Mouse (Mus musculus): ENCODE results near the gene Apol7a. TPM values are rescaled to one million over a fixed set of nuclear protein-coding genes. Genes with fewer than 3 reads are reported as not detected.

Apol7a gene
- total and polyA plus RNA-seq, 2 experiments from 2014 or later, result not detected

DNA sequence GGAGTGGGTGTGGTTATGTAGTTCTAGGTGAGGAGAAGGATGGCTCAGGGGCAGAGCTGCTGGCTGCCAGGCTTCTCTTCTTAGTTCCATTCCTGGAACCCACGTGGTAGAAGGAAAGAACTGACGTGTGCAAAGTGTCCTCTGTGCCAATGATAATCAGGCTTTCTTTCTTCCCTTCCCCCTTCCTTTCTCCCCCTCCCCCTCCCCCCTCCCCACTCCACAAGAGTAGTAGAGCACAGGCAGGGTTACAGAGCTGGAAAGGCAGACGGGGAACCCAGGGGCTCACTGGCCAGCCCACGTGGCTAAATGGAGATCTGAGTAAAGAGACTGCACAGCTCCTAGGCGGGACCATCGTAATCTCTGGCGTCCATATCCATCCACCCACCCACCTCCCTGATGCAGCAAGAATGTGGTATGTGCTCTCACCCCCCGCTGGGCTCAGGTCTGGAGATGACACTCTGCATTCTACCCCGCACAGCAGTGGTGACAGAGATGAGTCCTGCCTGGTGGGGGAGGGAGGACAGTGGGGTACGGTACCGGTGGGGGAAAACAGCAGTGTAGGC lies 42.6 kb downstream of the Apol7a start:
- no peak for TF ChIP-seq CTCF (IDR thresholded peaks at IDR 0.05; ENCODE audit: low read depth)
- Histone ChIP-seq H3K36me3 (ENCODE audit: insufficient read depth, low read length) (no peaks in the 10 kb centered on the region), H3K4me2 (ENCODE audit: low read depth, low read length) (peak overlapping the region; percentile 34), H3K27me3 (ENCODE audit: insufficient read depth, low read length) (no peaks in the 10 kb centered on the region), H3K4me1 (ENCODE audit: insufficient read depth, low read length) (peaks cover 15% of the 10 kb centered on the region), H3K4me3 (ENCODE audit: low read length) (no peak overlapping the region), H3K9ac (replicated peaks; ENCODE audit: low read length) (0 out of 2 replicates have a peak overlapping the region, but pooled peaks have one; percentile 1), H3K27ac (peak overlapping the region; percentile 70), H3K9me3 (ENCODE audit: low read length) (no peaks in the 10 kb centered on the region)
- ATAC-seq (peak; percentile 61), DNase-seq (ENCODE audit: low spot score) (peak; percentile 71)
- 9% methylated on average over 11 of the region's 11 CpGs for WGBS

DNA sequence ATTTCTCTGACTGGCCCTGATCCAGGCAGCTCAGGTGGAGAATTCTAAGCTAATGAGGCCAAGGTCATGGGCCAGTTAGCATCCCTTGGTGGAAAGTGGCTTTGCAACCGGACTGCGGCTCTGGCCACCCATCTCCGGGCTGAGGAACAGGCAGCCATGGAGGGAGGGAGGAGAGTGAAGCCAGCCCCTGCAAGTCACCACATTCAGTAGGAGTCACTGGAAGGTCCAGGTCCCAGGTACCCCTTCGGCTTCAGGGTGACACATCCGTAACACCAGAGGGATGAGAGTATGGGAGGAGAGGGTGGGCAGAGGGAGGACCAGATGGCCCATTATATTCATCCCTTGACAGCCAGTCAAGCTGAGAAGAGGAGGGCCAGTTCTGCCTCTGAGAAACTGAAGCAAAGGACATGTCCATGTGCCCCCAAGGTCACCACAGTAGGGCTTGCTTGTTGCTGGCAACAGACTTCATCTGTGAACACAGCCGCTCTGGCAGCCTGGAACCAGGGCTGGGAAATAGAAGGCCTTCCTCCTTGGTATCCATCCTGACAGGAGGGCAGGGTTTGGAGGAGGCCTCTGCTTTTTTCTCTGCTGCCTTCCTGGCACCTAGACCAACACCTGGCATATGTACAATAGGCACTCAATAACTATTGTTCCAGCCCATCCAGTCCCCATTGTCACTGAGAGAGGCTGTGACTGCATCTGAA lies 43.9 kb downstream of the Apol7a start:
- Histone ChIP-seq H3K27ac (peak overlapping the region; percentile 70), H3K4me3 (ENCODE audit: low read length) (no peak overlapping the region), H3K27me3 (ENCODE audit: insufficient read depth, low read length) (no peaks in the 10 kb centered on the region), H3K4me1 (ENCODE audit: insufficient read depth, low read length) (peaks cover 15% of the 10 kb centered on the region), H3K9me3 (ENCODE audit: low read length) (no peaks in the 10 kb centered on the region), H3K9ac (replicated peaks; ENCODE audit: low read length) (no peak overlapping the region), H3K36me3 (ENCODE audit: insufficient read depth, low read length) (no peaks in the 10 kb centered on the region), H3K4me2 (ENCODE audit: low read depth, low read length) (no peak overlapping the region)
- no peak for TF ChIP-seq CTCF (IDR thresholded peaks at IDR 0.05; ENCODE audit: low read depth)
- 41% methylated on average over 6 of the region's 6 CpGs for WGBS
- DNase-seq (ENCODE audit: low spot score) (peak; percentile 56), ATAC-seq (peak; percentile 35; the same call in 1 of the 2 replicates)

DNA sequence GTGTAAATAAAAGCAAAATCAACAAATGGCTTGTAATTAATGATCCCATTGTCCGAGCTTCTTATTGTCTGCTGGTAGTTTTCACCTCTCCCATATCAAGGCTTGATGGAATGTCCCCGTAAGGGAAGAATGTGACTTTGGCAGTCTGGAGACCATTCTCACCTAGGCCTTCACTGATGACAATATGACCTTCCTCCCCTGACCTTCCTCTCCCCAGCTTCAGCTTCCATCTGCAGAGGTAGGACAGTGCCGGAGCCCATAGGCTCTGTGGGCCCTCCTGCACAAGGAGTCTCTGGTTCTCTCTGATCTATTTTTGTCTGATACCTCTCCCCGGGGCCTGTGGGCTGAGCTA lies 44.4 kb downstream of the Apol7a start:
- no peaks in the 10 kb centered on the region for H3K27me3 ChIP-seq (ENCODE audit: insufficient read depth, low read length)
- no peaks in the 10 kb centered on the region for H3K36me3 ChIP-seq (ENCODE audit: insufficient read depth, low read length)
- H3K4me3 ChIP-seq (ENCODE audit: low read length), result no peak overlapping the region
- no peak for TF ChIP-seq CTCF (IDR thresholded peaks at IDR 0.05; ENCODE audit: low read depth)
- peaks cover 15% of the 10 kb centered on the region for H3K4me1 ChIP-seq (ENCODE audit: insufficient read depth, low read length)
- DNase-seq (ENCODE audit: low spot score) (no peak), ATAC-seq (0 out of 2 replicates have a peak, but pooled peaks have one; percentile 6)
- no peak overlapping the region for H3K4me2 ChIP-seq (ENCODE audit: low read depth, low read length)
- no peak overlapping the region for H3K9ac ChIP-seq (replicated peaks; ENCODE audit: low read length)
- 47% methylated on average over 4 of the region's 4 CpGs for WGBS
- peak overlapping the region; percentile 70; the same call in 1 of the 2 replicates for H3K27ac ChIP-seq
- no peaks in the 10 kb centered on the region for H3K9me3 ChIP-seq (ENCODE audit: low read length)

DNA sequence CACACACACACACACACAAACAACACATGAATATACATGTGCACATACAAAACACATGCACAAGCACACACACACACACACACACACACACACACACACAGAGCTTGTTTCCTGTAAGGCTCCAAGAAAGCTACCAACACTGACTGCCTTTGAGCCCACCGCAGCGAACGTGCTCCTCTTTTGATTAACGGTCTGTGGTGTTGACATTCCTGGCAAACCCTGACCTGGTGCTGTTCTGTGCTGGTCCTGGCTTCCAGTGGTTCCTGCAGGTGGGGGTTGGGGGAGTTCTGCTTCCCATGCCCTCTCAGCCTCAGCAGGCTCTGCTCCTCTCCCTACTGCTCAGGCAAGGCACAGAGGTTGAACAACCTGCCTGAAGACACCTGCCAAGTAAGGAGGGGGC lies 45.1 kb downstream of the Apol7a start:
- no peak for DNase-seq (ENCODE audit: low spot score)
- H3K9me3 ChIP-seq (ENCODE audit: low read length), result no peaks in the 10 kb centered on the region
- peak overlapping the region; percentile 70; the same call in 1 of the 2 replicates for H3K27ac ChIP-seq
- no peak for TF ChIP-seq CTCF (IDR thresholded peaks at IDR 0.05; ENCODE audit: low read depth)
- no peak for ATAC-seq
- no peak overlapping the region for H3K4me2 ChIP-seq (ENCODE audit: low read depth, low read length)
- 35% methylated on average over 4 of the region's 4 CpGs for WGBS
- no peak overlapping the region for H3K9ac ChIP-seq (replicated peaks; ENCODE audit: low read length)
- peaks cover 8% of the 10 kb centered on the region for H3K4me1 ChIP-seq (ENCODE audit: insufficient read depth, low read length)
- H3K36me3 ChIP-seq (ENCODE audit: insufficient read depth, low read length), result no peaks in the 10 kb centered on the region
- no peaks in the 10 kb centered on the region for H3K27me3 ChIP-seq (ENCODE audit: insufficient read depth, low read length)
- H3K4me3 ChIP-seq (ENCODE audit: low read length), result no peak overlapping the region

DNA sequence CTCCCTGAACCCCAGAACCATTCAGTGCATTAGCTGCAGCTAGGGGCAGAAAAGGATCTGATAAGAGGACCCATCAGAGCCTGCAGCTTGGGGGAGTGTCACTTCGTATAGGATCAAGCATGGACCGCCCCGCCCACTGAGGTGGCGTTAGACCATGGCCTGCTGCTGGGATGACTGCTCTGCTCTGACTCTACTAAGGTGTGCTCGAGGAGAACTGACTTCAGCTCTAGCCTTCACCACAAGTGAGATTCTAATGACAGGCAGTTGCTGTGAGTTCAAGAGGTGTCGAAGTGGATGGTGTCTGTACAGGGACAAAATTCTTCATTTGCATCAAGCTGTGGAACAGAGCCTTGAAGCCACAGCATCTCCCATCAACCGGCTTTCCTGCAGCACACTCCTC lies 46.0 kb downstream of the Apol7a start:
- DNase-seq (ENCODE audit: low spot score) (no peak), ATAC-seq (no peak)
- Histone ChIP-seq H3K36me3 (ENCODE audit: insufficient read depth, low read length) (no peaks in the 10 kb centered on the region), H3K27me3 (ENCODE audit: insufficient read depth, low read length) (no peaks in the 10 kb centered on the region), H3K27ac (no peak overlapping the region), H3K4me3 (ENCODE audit: low read length) (no peak overlapping the region), H3K9ac (replicated peaks; ENCODE audit: low read length) (no peak overlapping the region), H3K4me2 (ENCODE audit: low read depth, low read length) (no peak overlapping the region), H3K9me3 (ENCODE audit: low read length) (no peaks in the 10 kb centered on the region), H3K4me1 (ENCODE audit: insufficient read depth, low read length) (peaks cover 8% of the 10 kb centered on the region)
- 54% methylated on average over 7 of the region's 7 CpGs for WGBS
- no peak for TF ChIP-seq CTCF (IDR thresholded peaks at IDR 0.05; ENCODE audit: low read depth)

DNA sequence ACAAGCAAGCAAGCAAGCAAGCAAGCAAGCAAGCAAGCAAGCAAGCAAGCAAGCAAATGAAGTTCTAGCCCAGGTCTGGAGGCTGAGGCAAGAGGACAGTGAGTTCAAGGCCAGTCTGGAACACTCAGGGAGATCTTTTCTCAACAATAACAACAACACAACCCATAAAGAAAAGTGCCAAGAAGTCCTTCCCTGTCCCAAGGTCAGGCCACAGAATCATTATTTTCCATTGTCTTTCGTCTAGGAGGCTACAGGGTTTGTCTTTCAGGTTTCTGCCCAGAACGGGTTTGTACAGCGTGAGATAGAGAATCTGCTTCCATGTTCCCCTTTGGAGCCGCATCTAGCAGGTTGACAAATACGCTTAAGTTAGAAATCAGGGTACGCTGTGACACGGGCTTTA lies 48.8 kb downstream of the Apol7a start:
- Histone ChIP-seq H3K9me3 (ENCODE audit: low read length) (no peaks in the 10 kb centered on the region), H3K27me3 (ENCODE audit: insufficient read depth, low read length) (no peaks in the 10 kb centered on the region), H3K27ac (no peak overlapping the region), H3K9ac (replicated peaks; ENCODE audit: low read length) (no peak overlapping the region), H3K4me2 (ENCODE audit: low read depth, low read length) (no peak overlapping the region), H3K4me1 (ENCODE audit: insufficient read depth, low read length) (peaks cover 8% of the 10 kb centered on the region), H3K4me3 (ENCODE audit: low read length) (no peak overlapping the region), H3K36me3 (ENCODE audit: insufficient read depth, low read length) (no peaks in the 10 kb centered on the region)
- WGBS, result 90% methylated on average over 7 of the region's 7 CpGs
- ATAC-seq (no peak), DNase-seq (ENCODE audit: low spot score) (no peak)
- no peak for TF ChIP-seq CTCF (IDR thresholded peaks at IDR 0.05; ENCODE audit: low read depth)

DNA sequence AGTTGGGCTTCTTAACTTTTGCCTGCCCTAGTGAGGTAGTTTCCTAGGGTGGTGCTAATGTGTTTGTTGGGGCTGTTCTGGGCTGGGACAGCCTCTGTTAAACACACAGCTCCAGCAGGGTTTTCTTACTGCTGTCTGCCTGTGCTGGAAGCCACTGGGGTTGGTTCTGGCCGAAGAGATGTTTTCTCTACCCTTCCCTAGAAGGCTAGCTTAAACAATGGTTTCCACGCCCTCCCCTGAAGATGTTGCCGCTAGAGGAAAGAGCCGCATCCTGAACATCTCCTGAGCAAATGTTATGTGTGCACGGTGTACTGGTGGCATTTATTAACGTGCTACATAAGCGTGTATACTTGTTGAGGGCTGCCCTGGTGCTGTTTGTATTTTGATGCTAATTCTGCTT lies 50.8 kb downstream of the Apol7a start:
- Histone ChIP-seq H3K4me3 (ENCODE audit: low read length) (no peak overlapping the region), H3K9ac (replicated peaks; ENCODE audit: low read length) (no peak overlapping the region), H3K4me1 (ENCODE audit: insufficient read depth, low read length) (peaks cover 15% of the 10 kb centered on the region), H3K27ac (no peak overlapping the region), H3K9me3 (ENCODE audit: low read length) (no peaks in the 10 kb centered on the region), H3K4me2 (ENCODE audit: low read depth, low read length) (no peak overlapping the region), H3K36me3 (ENCODE audit: insufficient read depth, low read length) (no peaks in the 10 kb centered on the region), H3K27me3 (ENCODE audit: insufficient read depth, low read length) (no peaks in the 10 kb centered on the region)
- 66% methylated on average over 7 of the region's 7 CpGs for WGBS
- DNase-seq (ENCODE audit: low spot score) (no peak), ATAC-seq (no peak)
- no peak for TF ChIP-seq CTCF (IDR thresholded peaks at IDR 0.05; ENCODE audit: low read depth)
